Mouse (Mus musculus): ENCODE data around the gene E2f6. TPM values are rescaled to one million over a fixed set of nuclear protein-coding genes. Genes with fewer than 3 reads are reported as not detected.

E2f6 gene
- polyA plus RNA-seq, 1 experiment from 2014 or later, result 77.4 TPM

GRCm38 (mm10) chr12:16876667-16877066 is 65.9 kb downstream of the E2f6 start:
- no peak overlapping the region for H3K4me2 ChIP-seq (ENCODE audit: low read depth, low read length, severe bottlenecking)
- H3K9me3 ChIP-seq (ENCODE audit: control insufficient read depth, low read length), result no peaks in the 10 kb centered on the region
- no peaks in the 10 kb centered on the region; the same call in 1 of the 2 replicates for H3K4me1 ChIP-seq (replicated peaks; ENCODE audit: control insufficient read depth, insufficient read depth, low read length)
- no peak overlapping the region for H3K4me3 ChIP-seq (ENCODE audit: low read depth, low read length)
- no peak overlapping the region for H3K27ac ChIP-seq (ENCODE audit: low read depth, low read length)
- H3K36me3 ChIP-seq (ENCODE audit: control insufficient read depth, insufficient read depth, low read length), result no peaks in the 10 kb centered on the region
- no peak for DNase-seq (ENCODE audit: low spot score)
- no peak overlapping the region for H3K9ac ChIP-seq (ENCODE audit: low read length)
- WGBS, result 49% methylated on average over 3 of the region's 3 CpGs
- no peak for ATAC-seq (replicated peaks; ENCODE audit: low FRiP score)
- no peaks in the 10 kb centered on the region for H3K27me3 ChIP-seq (ENCODE audit: control insufficient read depth, insufficient read depth, low read length)

- H3K4me1 ChIP-seq (replicated peaks; ENCODE audit: control insufficient read depth, insufficient read depth, low read length), result no peaks in the 10 kb centered on the region; the same call in 1 of the 2 replicates
- no peaks in the 10 kb centered on the region for H3K27me3 ChIP-seq (ENCODE audit: control insufficient read depth, insufficient read depth, low read length)
- no peaks in the 10 kb centered on the region for H3K36me3 ChIP-seq (ENCODE audit: control insufficient read depth, insufficient read depth, low read length)
- H3K9me3 ChIP-seq (ENCODE audit: control insufficient read depth, low read length), result no peaks in the 10 kb centered on the region
- 73% methylated on average over 5 of the region's 5 CpGs for WGBS
- H3K9ac ChIP-seq (ENCODE audit: low read length), result no peak overlapping the region
- H3K27ac ChIP-seq (ENCODE audit: low read depth, low read length), result no peak overlapping the region
- no peak overlapping the region for H3K4me3 ChIP-seq (ENCODE audit: low read depth, low read length)
- no peak for DNase-seq (ENCODE audit: low spot score)
- ATAC-seq (replicated peaks; ENCODE audit: low FRiP score), result no peak
- no peak overlapping the region for H3K4me2 ChIP-seq (ENCODE audit: low read depth, low read length, severe bottlenecking)
These were observed 66.4 kb downstream of the E2f6 start for GRCm38 (mm10) chr12:16877141-16877540.

GRCm38 (mm10) chr12:16877679-16878078 is 66.9 kb downstream of the E2f6 start:
- DNase-seq (ENCODE audit: low spot score), result no peak
- no peaks in the 10 kb centered on the region; the same call in 1 of the 2 replicates for H3K4me1 ChIP-seq (replicated peaks; ENCODE audit: control insufficient read depth, insufficient read depth, low read length)
- no peaks in the 10 kb centered on the region for H3K36me3 ChIP-seq (ENCODE audit: control insufficient read depth, insufficient read depth, low read length)
- no peak overlapping the region for H3K4me2 ChIP-seq (ENCODE audit: low read depth, low read length, severe bottlenecking)
- 52% methylated on average over 1 of the region's 1 CpGs for WGBS
- no peak overlapping the region for H3K27ac ChIP-seq (ENCODE audit: low read depth, low read length)
- no peak overlapping the region for H3K4me3 ChIP-seq (ENCODE audit: low read depth, low read length)
- no peaks in the 10 kb centered on the region for H3K9me3 ChIP-seq (ENCODE audit: control insufficient read depth, low read length)
- no peak overlapping the region for H3K9ac ChIP-seq (ENCODE audit: low read length)
- no peak for ATAC-seq (replicated peaks; ENCODE audit: low FRiP score)
- H3K27me3 ChIP-seq (ENCODE audit: control insufficient read depth, insufficient read depth, low read length), result no peaks in the 10 kb centered on the region

- Histone ChIP-seq H3K4me3 (ENCODE audit: low read depth, low read length) (no peak overlapping the region), H3K4me2 (ENCODE audit: low read depth, low read length, severe bottlenecking) (no peak overlapping the region), H3K9ac (ENCODE audit: low read length) (no peak overlapping the region), H3K27me3 (ENCODE audit: control insufficient read depth, insufficient read depth, low read length) (no peaks in the 10 kb centered on the region), H3K4me1 (replicated peaks; ENCODE audit: control insufficient read depth, insufficient read depth, low read length) (no peaks in the 10 kb centered on the region; the same call in 1 of the 2 replicates), H3K36me3 (ENCODE audit: control insufficient read depth, insufficient read depth, low read length) (no peaks in the 10 kb centered on the region), H3K27ac (ENCODE audit: low read depth, low read length) (no peak overlapping the region), H3K9me3 (ENCODE audit: control insufficient read depth, low read length) (no peaks in the 10 kb centered on the region)
- WGBS, result 86% methylated on average over 1 of the region's 1 CpGs
- no peak for ATAC-seq (replicated peaks; ENCODE audit: low FRiP score)
- DNase-seq (ENCODE audit: low spot score), result no peak
These were observed 68.6 kb downstream of the E2f6 start for GRCm38 (mm10) chr12:16879369-16879768.

- Histone ChIP-seq H3K4me3 (ENCODE audit: low read depth, low read length) (no peak overlapping the region), H3K27me3 (ENCODE audit: control insufficient read depth, insufficient read depth, low read length) (no peaks in the 10 kb centered on the region), H3K9me3 (ENCODE audit: control insufficient read depth, low read length) (no peaks in the 10 kb centered on the region), H3K4me2 (ENCODE audit: low read depth, low read length, severe bottlenecking) (no peak overlapping the region), H3K9ac (ENCODE audit: low read length) (no peak overlapping the region), H3K27ac (ENCODE audit: low read depth, low read length) (no peak overlapping the region), H3K4me1 (replicated peaks; ENCODE audit: control insufficient read depth, insufficient read depth, low read length) (no peaks in the 10 kb centered on the region; the same call in 1 of the 2 replicates), H3K36me3 (ENCODE audit: control insufficient read depth, insufficient read depth, low read length) (no peaks in the 10 kb centered on the region)
- DNase-seq (ENCODE audit: low spot score) (no peak), ATAC-seq (replicated peaks; ENCODE audit: low FRiP score) (no peak)
- WGBS, result 94% methylated on average over 4 of the region's 4 CpGs
These were observed 69.3 kb downstream of the E2f6 start for GRCm38 (mm10) chr12:16880077-16880476.

- Histone ChIP-seq H3K9ac (ENCODE audit: low read length) (no peak overlapping the region), H3K4me1 (replicated peaks; ENCODE audit: control insufficient read depth, insufficient read depth, low read length) (no peaks in the 10 kb centered on the region), H3K36me3 (ENCODE audit: control insufficient read depth, insufficient read depth, low read length) (no peaks in the 10 kb centered on the region), H3K4me2 (ENCODE audit: low read depth, low read length, severe bottlenecking) (no peak overlapping the region), H3K4me3 (ENCODE audit: low read depth, low read length) (no peak overlapping the region), H3K27me3 (ENCODE audit: control insufficient read depth, insufficient read depth, low read length) (no peaks in the 10 kb centered on the region), H3K27ac (ENCODE audit: low read depth, low read length) (no peak overlapping the region), H3K9me3 (ENCODE audit: control insufficient read depth, low read length) (no peaks in the 10 kb centered on the region)
- no peak for DNase-seq (ENCODE audit: low spot score)
- no peak for ATAC-seq (replicated peaks; ENCODE audit: low FRiP score)
- 91% methylated on average over 3 of the region's 3 CpGs for WGBS
These were observed 71.7 kb downstream of the E2f6 start for GRCm38 (mm10) chr12:16882442-16882841.

GRCm38 (mm10) chr12:16883111-16883510 is 72.3 kb downstream of the E2f6 start:
- ATAC-seq (replicated peaks; ENCODE audit: low FRiP score) (no peak), DNase-seq (ENCODE audit: low spot score) (no peak)
- Histone ChIP-seq H3K9ac (ENCODE audit: low read length) (no peak overlapping the region), H3K4me2 (ENCODE audit: low read depth, low read length, severe bottlenecking) (no peak overlapping the region), H3K4me1 (replicated peaks; ENCODE audit: control insufficient read depth, insufficient read depth, low read length) (no peaks in the 10 kb centered on the region), H3K36me3 (ENCODE audit: control insufficient read depth, insufficient read depth, low read length) (no peaks in the 10 kb centered on the region), H3K4me3 (ENCODE audit: low read depth, low read length) (no peak overlapping the region), H3K27ac (ENCODE audit: low read depth, low read length) (no peak overlapping the region), H3K27me3 (ENCODE audit: control insufficient read depth, insufficient read depth, low read length) (no peaks in the 10 kb centered on the region), H3K9me3 (ENCODE audit: control insufficient read depth, low read length) (no peaks in the 10 kb centered on the region)
- WGBS, result 71% methylated on average over 7 of the region's 7 CpGs

- 88% methylated on average over 4 of the region's 4 CpGs for WGBS
- ATAC-seq (replicated peaks; ENCODE audit: low FRiP score) (no peak), DNase-seq (ENCODE audit: low spot score) (no peak)
- Histone ChIP-seq H3K27ac (ENCODE audit: low read depth, low read length) (no peak overlapping the region), H3K9me3 (ENCODE audit: control insufficient read depth, low read length) (no peaks in the 10 kb centered on the region), H3K27me3 (ENCODE audit: control insufficient read depth, insufficient read depth, low read length) (no peaks in the 10 kb centered on the region), H3K9ac (ENCODE audit: low read length) (no peak overlapping the region), H3K36me3 (ENCODE audit: control insufficient read depth, insufficient read depth, low read length) (no peaks in the 10 kb centered on the region), H3K4me3 (ENCODE audit: low read depth, low read length) (no peak overlapping the region), H3K4me1 (replicated peaks; ENCODE audit: control insufficient read depth, insufficient read depth, low read length) (no peaks in the 10 kb centered on the region), H3K4me2 (ENCODE audit: low read depth, low read length, severe bottlenecking) (no peak overlapping the region)
These were observed 73.8 kb downstream of the E2f6 start for GRCm38 (mm10) chr12:16884534-16884933.

GRCm38 (mm10) chr12:16886354-16886753 is 75.6 kb downstream of the E2f6 start:
- no peak overlapping the region for H3K27ac ChIP-seq (ENCODE audit: low read depth, low read length)
- H3K27me3 ChIP-seq (ENCODE audit: control insufficient read depth, insufficient read depth, low read length), result no peaks in the 10 kb centered on the region
- ATAC-seq (replicated peaks; ENCODE audit: low FRiP score) (no peak), DNase-seq (ENCODE audit: low spot score) (no peak)
- H3K4me1 ChIP-seq (replicated peaks; ENCODE audit: control insufficient read depth, insufficient read depth, low read length), result no peaks in the 10 kb centered on the region
- WGBS, result 87% methylated on average over 6 of the region's 6 CpGs
- no peak overlapping the region for H3K4me3 ChIP-seq (ENCODE audit: low read depth, low read length)
- no peaks in the 10 kb centered on the region for H3K36me3 ChIP-seq (ENCODE audit: control insufficient read depth, insufficient read depth, low read length)
- H3K9me3 ChIP-seq (ENCODE audit: control insufficient read depth, low read length), result no peaks in the 10 kb centered on the region
- H3K4me2 ChIP-seq (ENCODE audit: low read depth, low read length, severe bottlenecking), result no peak overlapping the region
- H3K9ac ChIP-seq (ENCODE audit: low read length), result no peak overlapping the region

All from forebrain, embryonic 11.5 days (tissue).